Mouse (Mus musculus) CH12F3 (cell line): Measurements from ENCODE around the gene Pde4d.

Experiments
- in situ Hi-C: fragments of 300-500 bp; cut with MboI; formaldehyde crosslinking; loops from 2 replicates; pipeline ENCODE4 v1.14.3; 2020; ENCODE audit warnings: low sequenced_read_pairs

Gene Pde4d

GRCm38 (mm10) chr13:109439436-109440161, 989.9 kb downstream of the Pde4d start:
- in situ Hi-C loops = no loop called here

GRCm38 (mm10) chr13:109440331-109440730, 990.6 kb downstream of the Pde4d start:
- in situ Hi-C loops = no loop called here

- in situ Hi-C loops = no loop called here
These were observed 991.1 kb downstream of the Pde4d start for GRCm38 (mm10) chr13:109440881-109441280.

DNA sequence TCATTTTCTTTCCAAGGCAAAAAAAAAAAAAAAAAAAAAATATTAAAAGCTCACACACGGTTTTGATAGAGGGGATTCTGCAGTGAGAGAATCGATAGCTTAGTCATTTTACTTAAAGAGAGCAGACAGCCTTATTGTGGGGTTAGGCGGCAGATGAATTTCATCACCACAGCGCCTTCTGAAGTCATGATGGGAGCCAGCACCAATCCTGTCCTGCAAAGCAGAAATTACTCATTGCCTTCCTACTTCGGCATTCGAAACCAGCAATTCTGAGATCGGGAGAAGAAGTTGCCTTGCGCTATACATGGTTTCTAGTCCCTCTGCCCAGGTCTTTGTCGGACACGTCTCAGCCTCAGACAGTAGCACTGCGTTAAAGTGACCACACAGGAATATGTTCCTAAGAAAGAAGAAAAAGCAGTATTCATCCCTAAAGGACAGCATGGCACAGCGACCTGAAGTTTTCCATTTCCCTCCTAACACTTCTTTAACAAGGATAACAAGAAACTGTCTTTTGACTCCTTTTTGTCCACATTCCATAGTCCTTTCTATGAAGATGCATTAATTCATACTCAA, 991.7 kb downstream of the Pde4d start:
- in situ Hi-C loops = no loop called here

DNA sequence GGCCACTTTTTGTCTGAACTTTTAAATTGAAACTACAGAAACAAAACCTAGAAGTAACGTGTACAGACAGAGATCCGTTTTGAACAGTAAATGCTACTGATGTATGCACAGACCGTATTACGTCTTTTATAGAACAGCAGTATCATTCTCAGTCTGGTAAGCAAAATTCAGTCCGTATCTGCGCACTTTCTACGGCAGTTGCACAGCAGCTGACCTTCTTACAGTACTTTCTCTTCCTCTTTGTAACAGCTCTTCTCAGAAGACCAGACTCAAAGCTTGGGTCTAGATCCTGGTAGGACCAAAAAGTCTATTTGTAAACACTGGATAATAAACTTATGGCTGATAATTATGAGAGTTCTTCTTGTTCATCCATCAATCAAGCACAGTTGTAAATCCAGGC, 996.4 kb downstream of the Pde4d start:
- in situ Hi-C loops = no loop called here

DNA sequence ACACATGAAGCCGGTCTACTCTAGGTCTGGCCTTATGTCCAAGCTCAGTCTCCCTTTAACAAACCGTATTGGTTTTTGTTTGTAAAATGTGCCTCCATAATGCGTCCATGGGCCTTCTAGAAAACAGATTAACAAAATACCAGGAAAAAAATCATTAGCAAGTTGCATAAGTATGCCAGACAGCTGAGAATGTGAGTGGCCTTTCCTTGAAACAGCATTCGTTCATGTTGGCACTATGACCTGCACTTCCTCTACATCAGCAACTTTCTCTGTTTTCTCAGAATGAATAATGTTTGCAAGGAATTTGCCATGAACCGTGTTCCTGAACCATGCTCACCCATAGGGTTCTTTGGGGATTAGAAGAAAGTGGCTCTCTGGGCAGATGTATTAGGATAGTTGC, 998.4 kb downstream of the Pde4d start:
- in situ Hi-C loops = no loop called here

DNA sequence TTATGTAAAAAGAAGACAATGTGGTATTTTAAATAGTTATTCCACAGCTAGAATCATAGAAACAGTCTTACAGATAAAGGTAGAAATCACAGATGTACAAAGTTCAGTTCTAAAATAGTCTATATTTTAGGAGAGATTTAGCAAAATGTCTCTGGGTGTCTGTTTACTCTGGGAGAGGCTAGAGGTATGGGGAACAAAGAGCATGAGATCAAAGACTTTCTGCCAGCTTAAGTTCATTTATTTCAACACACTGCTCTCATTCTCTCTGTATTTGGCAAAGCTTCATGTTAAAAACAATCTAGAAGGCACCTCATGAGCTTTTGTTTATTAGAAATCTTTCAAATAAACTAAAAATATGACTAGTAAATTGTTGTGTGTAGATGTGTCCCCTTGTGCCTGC, 1024.6 kb downstream of the Pde4d start:
- in situ Hi-C loops = no loop called here

DNA sequence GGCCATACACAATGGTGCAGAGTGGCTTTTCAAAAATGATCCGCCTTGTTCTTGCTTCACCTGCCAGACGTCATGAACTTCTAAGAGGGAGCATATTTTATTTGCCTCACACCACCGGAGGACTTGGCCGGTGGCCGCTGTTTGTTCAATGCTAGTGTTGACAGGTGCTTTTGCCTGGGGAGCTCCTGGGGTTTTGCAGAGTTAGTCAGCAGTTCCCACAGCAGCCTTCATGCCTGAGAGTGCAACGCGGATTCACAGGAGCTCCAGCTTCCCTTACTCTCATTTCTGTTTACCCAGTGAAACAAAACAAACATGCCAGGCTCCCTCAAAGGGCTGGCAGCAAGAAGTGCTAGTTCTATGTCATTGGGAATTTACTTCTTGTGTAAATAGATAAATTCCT, 1031.7 kb downstream of the Pde4d start:
- in situ Hi-C loops = no loop called here

GRCm38 (mm10) chr13:109486166-109486565, 1036.4 kb downstream of the Pde4d start:
- in situ Hi-C loops = no loop called here

DNA sequence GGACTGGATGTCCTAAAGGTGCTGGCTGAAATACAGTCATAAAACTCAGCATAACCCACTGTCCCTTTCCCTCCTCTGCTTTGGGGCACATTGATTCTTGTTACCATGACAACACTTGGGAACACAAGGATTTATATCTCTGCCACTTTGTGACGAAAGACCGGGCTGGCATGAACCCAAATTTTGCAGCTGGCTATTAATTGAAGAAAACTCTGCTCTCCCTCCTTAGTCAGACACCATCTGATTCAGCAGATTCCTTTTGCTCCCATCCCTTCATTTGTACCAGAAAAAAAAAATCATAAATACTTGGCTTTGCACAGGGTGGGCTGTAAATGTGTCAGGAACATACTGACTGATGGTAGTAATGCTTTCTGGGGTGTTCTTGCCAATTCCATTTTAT, 1037.6 kb downstream of the Pde4d start:
- in situ Hi-C loops = no loop called here

GRCm38 (mm10) chr13:109490853-109491252, 1041.1 kb downstream of the Pde4d start:
- in situ Hi-C loops = no loop called here

GRCm38 (mm10) chr13:109491829-109492228, 1042.1 kb downstream of the Pde4d start:
- in situ Hi-C loops = no loop called here

GRCm38 (mm10) chr13:109500336-109500735, 1050.6 kb downstream of the Pde4d start:
- in situ Hi-C loops = no loop called here

DNA sequence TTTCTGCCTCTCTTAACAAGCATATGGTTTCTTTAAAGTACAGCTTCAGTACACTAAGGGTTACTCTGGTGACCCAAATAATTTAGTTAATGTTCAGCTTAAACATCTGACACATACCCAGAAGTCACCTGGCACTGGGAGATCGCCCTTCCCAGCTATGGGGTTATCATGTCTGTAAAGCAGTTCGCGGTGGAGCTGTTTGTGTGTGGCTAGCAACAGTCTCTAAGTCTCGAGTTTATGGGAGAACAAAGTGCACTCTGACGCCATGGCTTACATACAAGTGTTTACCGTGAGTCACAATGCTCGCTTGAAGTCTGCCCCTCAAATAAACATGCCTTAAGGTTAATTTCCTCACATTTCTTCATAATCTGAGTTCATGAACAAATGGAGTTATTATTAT, 1053.0 kb downstream of the Pde4d start:
- in situ Hi-C loops = no loop called here

DNA sequence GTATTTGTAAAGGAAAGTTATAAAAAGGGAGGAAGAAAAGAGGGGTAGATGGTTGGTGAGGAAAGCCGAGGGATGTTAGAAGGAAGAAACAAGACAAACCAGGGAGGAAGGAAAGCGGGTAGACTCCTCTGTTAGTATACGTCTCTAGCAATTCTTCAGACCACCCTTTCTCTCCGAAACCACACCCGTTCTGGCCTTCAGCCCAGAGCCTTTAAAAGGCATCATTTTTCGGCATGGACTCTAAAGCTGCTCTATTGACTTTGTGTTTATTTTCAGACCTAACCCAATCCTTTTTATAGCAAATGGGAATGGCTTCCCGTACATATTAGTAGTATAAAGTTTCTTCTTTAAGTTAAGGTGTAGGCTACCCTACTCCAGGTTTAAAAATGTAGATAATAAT, 1057.0 kb downstream of the Pde4d start:
- in situ Hi-C loops = no loop called here

DNA sequence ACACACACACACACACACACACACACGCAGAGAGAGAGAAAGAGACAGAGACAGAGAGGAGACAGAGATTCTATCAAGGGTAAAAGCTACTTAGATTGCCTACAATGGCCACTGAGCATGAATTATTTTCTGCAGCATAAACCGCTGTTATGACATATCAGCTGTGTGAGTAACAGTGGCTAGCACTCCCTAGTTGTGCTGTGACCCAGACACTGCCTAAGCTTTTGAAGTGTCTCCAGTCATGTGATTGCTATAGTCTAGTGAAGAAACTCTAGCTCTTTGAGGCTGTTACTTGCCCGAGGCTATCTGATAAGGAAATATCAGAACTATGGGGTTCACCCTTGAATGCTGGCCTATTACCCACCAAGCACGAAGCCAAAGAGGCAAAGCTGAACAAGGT, 1058.7 kb downstream of the Pde4d start:
- in situ Hi-C loops = no loop called here

DNA sequence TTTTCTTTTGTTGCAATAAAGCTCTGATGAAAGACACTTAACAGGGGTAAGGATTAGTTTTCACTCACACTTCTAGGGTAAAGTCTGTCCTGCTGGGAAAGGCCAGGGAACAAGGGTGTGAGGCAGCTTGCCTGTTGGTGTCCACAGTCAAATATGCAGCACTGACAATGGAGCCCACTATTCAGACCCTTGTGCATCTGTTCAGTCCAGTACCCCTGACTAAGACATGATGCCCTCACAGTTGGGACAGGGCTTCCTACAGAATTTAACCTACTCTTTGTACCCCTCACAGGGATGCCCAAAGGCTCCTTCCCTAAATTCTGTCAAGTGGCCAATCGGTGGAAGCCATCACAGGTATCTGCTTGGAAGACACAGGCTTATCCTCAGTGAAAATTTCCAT, 1068.4 kb downstream of the Pde4d start:
- in situ Hi-C loops = no loop called here

- in situ Hi-C loops = no loop called here
These were observed 1069.7 kb downstream of the Pde4d start for GRCm38 (mm10) chr13:109519485-109519884.

DNA sequence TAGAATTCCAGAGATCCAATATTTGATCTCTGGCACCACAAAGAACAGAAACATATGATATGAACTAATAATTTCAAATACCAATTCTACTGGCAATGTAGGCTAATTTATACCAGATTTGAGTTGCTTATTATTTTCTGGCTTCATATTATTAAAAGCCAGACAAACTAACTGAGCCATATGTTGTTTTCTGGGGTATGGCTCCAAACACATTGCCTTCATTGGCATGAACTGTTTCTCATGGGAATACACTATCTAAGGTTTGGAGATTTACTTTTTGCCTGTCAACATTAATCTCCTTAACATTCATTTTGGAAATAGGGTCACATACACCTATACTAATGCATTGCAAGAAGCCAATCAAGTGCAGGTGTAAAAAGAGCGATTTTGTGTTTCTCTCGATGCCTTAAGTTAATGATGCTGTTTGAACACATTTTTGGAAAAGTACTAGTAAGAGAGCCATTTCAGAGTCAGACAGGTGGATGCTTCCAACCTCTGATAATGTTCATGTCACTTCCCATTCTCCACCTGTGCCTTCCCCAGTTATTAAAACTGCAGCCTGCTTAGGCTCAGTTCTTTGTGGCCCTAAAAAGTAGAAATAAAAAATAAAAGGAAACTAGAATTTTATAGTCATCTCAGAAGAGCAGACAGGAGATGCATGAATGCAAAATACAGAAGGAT, 1070.4 kb downstream of the Pde4d start:
- in situ Hi-C loops = no loop called here

DNA sequence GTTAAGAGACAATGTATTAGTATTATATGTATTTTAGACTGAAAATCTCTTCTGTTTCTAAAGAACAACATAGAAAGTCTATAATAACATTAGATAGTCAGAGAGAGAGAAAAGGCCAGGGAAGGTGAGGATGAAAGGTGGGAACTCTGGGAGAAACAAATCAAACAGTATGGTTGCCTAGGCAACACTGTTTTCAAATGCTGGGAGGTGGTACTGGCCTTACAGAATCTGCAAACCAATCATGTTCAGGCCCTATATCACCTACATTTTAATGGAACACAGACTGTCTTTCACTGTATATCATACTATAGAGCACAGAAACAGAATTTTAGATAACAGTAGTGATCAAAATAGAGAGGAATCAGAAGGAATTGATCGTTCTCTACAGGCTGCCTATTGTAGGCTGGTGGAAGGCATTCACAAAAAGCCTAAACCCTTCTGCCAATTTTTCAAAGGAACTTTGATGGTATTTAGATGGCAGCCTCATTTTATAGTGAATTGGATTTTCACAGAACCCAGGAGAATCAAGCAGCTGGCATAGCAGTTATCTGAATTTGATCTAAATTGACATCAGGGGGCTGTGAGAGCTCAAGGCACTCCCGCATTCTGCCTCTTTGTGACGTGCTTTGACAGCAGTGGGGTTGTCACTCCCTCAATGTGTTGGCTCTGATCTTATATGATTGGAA, 1084.2 kb downstream of the Pde4d start:
- in situ Hi-C loops = no loop called here

- in situ Hi-C loops = no loop called here
These were observed 1085.0 kb downstream of the Pde4d start for GRCm38 (mm10) chr13:109534709-109535284.
